Comparison of ENCODE assay signal across 12 mouse cellular contexts in genomic region chr15:8780371-8780866, GRCm38 (mm10).
DNase-seq lines count a peak whose midpoint lies in the region; ATAC-seq and TF ChIP-seq lines count a peak whose summit lies in the region.
"Had no signal": no experiment of that assay in that cellular context is flagged by ENCODE, and none has a peak within 500 bp of the region (broad histone marks: within the 10 kb centered on the region; RNA-seq: fewer than 3 reads in every experiment).

No protein-coding gene starts in this region.

- no peak overlapping the region for H3K4me3 ChIP-seq in kidney, adult 2 months (ENCODE audit: insufficient read depth, low read depth, low read length)
- H3K4me3 ChIP-seq in embryonic facial prominence, embryonic 10.5 days, result no peak overlapping the region
- no peak overlapping the region for H3K4me3 ChIP-seq in forebrain, postnatal 0 days (ENCODE audit: low read depth, low read length)
- H3K4me3 ChIP-seq in midbrain, embryonic 12.5 days, result no peak overlapping the region
- H3K4me3 ChIP-seq: myocyte had no signal

- TF ChIP-seq POLR2A in kidney, adult 2 months (IDR thresholded peaks at IDR 0.05; ENCODE audit: low read depth, low read length), result no peak

- no peak overlapping the region for H3K4me2 ChIP-seq in forebrain, postnatal 0 days (ENCODE audit: low read depth)
- no peak overlapping the region for H3K4me2 ChIP-seq in midbrain, embryonic 12.5 days (replicated peaks)

- ATAC-seq in forebrain, postnatal 0 days, result no peak
- ATAC-seq in midbrain, embryonic 12.5 days (ENCODE audit: low FRiP score, low read depth), result no peak

- intact Hi-C loops in heart, postnatal 10 days (cut with DNase I), result no loop called here

- DNase-seq in kidney, adult 2 months, result peak; percentile 3
- no peak for DNase-seq in kidney, postnatal 36 days
- no peak for DNase-seq in embryonic facial prominence, embryonic 10.5 days (ENCODE audit: low spot score)
- no peak for DNase-seq in forebrain, postnatal 0 days
- no peak for DNase-seq in heart, postnatal 10 days
- DNase-seq in cerebellum, adult 8-10 months, result no peak
- DNase-seq in layer of hippocampus, adult 11-12 months (ENCODE audit: low spot score), result no peak
- DNase-seq: lung, postnatal 36 days; thymus, postnatal 4 days had no signal

- H3K27me3 ChIP-seq in kidney, adult 2 months (replicated peaks; ENCODE audit: control insufficient read depth, insufficient read depth, low read length), result no peaks in the 10 kb centered on the region
- no peaks in the 10 kb centered on the region for H3K27me3 ChIP-seq in embryonic facial prominence, embryonic 10.5 days (replicated peaks; ENCODE audit: low read depth, poor library complexity, severe bottlenecking)
- no peaks in the 10 kb centered on the region for H3K27me3 ChIP-seq in forebrain, postnatal 0 days (ENCODE audit: insufficient read depth, low read length)
- no peaks in the 10 kb centered on the region for H3K27me3 ChIP-seq in midbrain, embryonic 12.5 days

- H3K9me3 ChIP-seq in embryonic facial prominence, embryonic 10.5 days, result no peaks in the 10 kb centered on the region
- H3K9me3 ChIP-seq in forebrain, postnatal 0 days (ENCODE audit: low read length), result no peaks in the 10 kb centered on the region
- H3K9me3 ChIP-seq in midbrain, embryonic 12.5 days, result no peaks in the 10 kb centered on the region

- 34% methylated on average over 5 of the region's 5 CpGs for WGBS in kidney, adult 2 months
- 86% methylated on average over 5 of the region's 5 CpGs for WGBS in embryonic facial prominence, embryonic 10.5 days
- WGBS in forebrain, postnatal 0 days, result 30% methylated on average over 5 of the region's 5 CpGs
- 66% methylated on average over 5 of the region's 5 CpGs for WGBS in midbrain, embryonic 12.5 days

- H3K36me3 ChIP-seq in kidney, adult 2 months (ENCODE audit: control insufficient read depth, insufficient read depth, low read length), result no peaks in the 10 kb centered on the region
- no peaks in the 10 kb centered on the region for H3K36me3 ChIP-seq in embryonic facial prominence, embryonic 10.5 days (replicated peaks)
- H3K36me3 ChIP-seq in forebrain, postnatal 0 days (ENCODE audit: insufficient read depth), result no peaks in the 10 kb centered on the region
- H3K36me3 ChIP-seq in midbrain, embryonic 12.5 days, result no peaks in the 10 kb centered on the region

- H3K9ac ChIP-seq in forebrain, postnatal 0 days, result no peak overlapping the region
- no peak overlapping the region for H3K9ac ChIP-seq in midbrain, embryonic 12.5 days (replicated peaks)
- H3K9ac ChIP-seq: liver, embryonic 14.5 days had no signal

- H3K4me1 ChIP-seq in kidney, adult 2 months (ENCODE audit: control insufficient read depth, insufficient read depth, low read length), result no peaks in the 10 kb centered on the region
- H3K4me1 ChIP-seq in embryonic facial prominence, embryonic 10.5 days, result no peaks in the 10 kb centered on the region
- no peaks in the 10 kb centered on the region for H3K4me1 ChIP-seq in forebrain, postnatal 0 days (ENCODE audit: insufficient read depth)
- H3K4me1 ChIP-seq in midbrain, embryonic 12.5 days, result peaks cover 12% of the 10 kb centered on the region; the same call in 1 of the 2 replicates

- no peak for TF ChIP-seq CTCF in kidney, adult 2 months (conservative IDR thresholded peaks at IDR 0.05; ENCODE audit: insufficient read depth, insufficient read length, low read depth, low read length)
- no peak for TF ChIP-seq CTCF in forebrain, postnatal 0 days (IDR thresholded peaks at IDR 0.05; ENCODE audit: low read depth)

- H3K27ac ChIP-seq in kidney, adult 2 months (ENCODE audit: insufficient read depth, low read depth, low read length), result no peak overlapping the region
- H3K27ac ChIP-seq in embryonic facial prominence, embryonic 10.5 days (replicated peaks), result 0 out of 2 replicates have a peak overlapping the region, but pooled peaks have one; percentile 45
- H3K27ac ChIP-seq in forebrain, postnatal 0 days (ENCODE audit: low read depth, low read length), result peak overlapping the region; percentile 48; the same call in 1 of the 2 replicates
- H3K27ac ChIP-seq in midbrain, embryonic 12.5 days (replicated peaks), result peak overlapping the region; percentile 67
- H3K27ac ChIP-seq: liver, embryonic 14.5 days had no signal
